Mouse (Mus musculus) lung, postnatal 0 days (tissue): ENCODE data around the gene App. TPM values are rescaled to one million over a fixed set of nuclear protein-coding genes. Genes with fewer than 3 reads are reported as not detected.
A peak's percentile ranks its signal among the peaks of the same experiment; 100 is the strongest.

Experiments used
- ATAC-seq: fragments of 200-750 bp; cut with Nextera tagmentation; 2 replicates; pipeline ENCODE4 v1.8.0; 2017; ENCODE audit warnings: moderate library complexity
- DNase-seq: peaks from one replicate; pipeline ENCODE4 v3.0.0-alpha.2; 2016; ENCODE audit warnings: low spot score
- H3K27ac ChIP-seq: fragments of 300-500 bp; sonication (generic); 2 replicates; pipeline ENCODE4 v1.5.1; 2014; ENCODE audit warnings: antibody characterized with exemption, mild to moderate bottlenecking, low read length, mixed read lengths
- H3K27me3 ChIP-seq: fragments of 300-500 bp; sonication (generic); replicated peaks from 2 replicates; pipeline ENCODE4 v1.6.1; 2014; ENCODE audit warnings: low read length, mixed read lengths; ENCODE audit not compliant: insufficient read depth
- H3K36me3 ChIP-seq: fragments of 300-500 bp; sonication (generic); 2 replicates; pipeline ENCODE4 v1.6.1; 2014; ENCODE audit warnings: low read length, mixed read lengths; ENCODE audit not compliant: insufficient read depth
- H3K4me1 ChIP-seq: fragments of 300-500 bp; sonication (generic); 2 replicates; pipeline ENCODE4 v1.6.1; 2014; ENCODE audit warnings: antibody characterized with exemption, low read depth, low read length, mixed read lengths; ENCODE audit not compliant: insufficient read depth
- H3K4me2 ChIP-seq: fragments of 300-500 bp; sonication (generic); replicated peaks from 2 replicates; pipeline ENCODE4 v1.6.1; 2014; ENCODE audit warnings: low read depth, mild to moderate bottlenecking, low read length, moderate library complexity, mixed read lengths
- H3K4me3 ChIP-seq: fragments of 300-500 bp; sonication (generic); 2 replicates; pipeline ENCODE4 v1.5.1; 2014; ENCODE audit warnings: low read depth, low read length
- H3K9ac ChIP-seq: fragments of 300-500 bp; sonication (generic); replicated peaks from 2 replicates; pipeline ENCODE4 v1.6.1; 2014; ENCODE audit warnings: low read depth, mild to moderate bottlenecking
- H3K9me3 ChIP-seq: fragments of 300-500 bp; sonication (generic); 2 replicates; pipeline ENCODE4 v1.6.1; 2016; ENCODE audit warnings: low read length, mixed read lengths
- CTCF ChIP-seq: IDR thresholded peaks from 2 replicates; pipeline ENCODE4 v1.5.1; 2016; ENCODE audit warnings: antibody characterized with exemption, mild to moderate bottlenecking
- EP300 ChIP-seq: IDR thresholded peaks from 2 replicates; pipeline ENCODE4 v1.6.1; 2016; ENCODE audit warnings: antibody characterized with exemption, mild to moderate bottlenecking, control low read depth
- WGBS: fragments of 180-500 bp; shearing (Covaris S2); extraction: QIAGEN DNeasy Blood & Tissue Kit; methylation state at CpG from one replicate; pipeline ENCODE4 v1.1.7; 2014; 5-methylcytosine and 5-hydroxymethylcytosine counted together
- polyA plus RNA-seq: library from polyadenylated mRNA; unstranded; fragments of >200 nt; fragmentation: Nextera tagmentation; extraction: Ambion mirVana; gene quantifications from 2 replicates; pipeline ENCODE4 v1.2.1, GENCODE M21; 2015

The App gene
- polyA plus RNA-seq, 1 experiment from 2014 or later, result 425 TPM

- no peak overlapping the region for H3K4me3 ChIP-seq
- no peak overlapping the region for H3K4me2 ChIP-seq
- DNase-seq (no peak), ATAC-seq (no peak)
- no peak overlapping the region for H3K27ac ChIP-seq
- no peaks in the 10 kb centered on the region for H3K9me3 ChIP-seq
- H3K4me1 ChIP-seq, result no peaks in the 10 kb centered on the region
- no peaks in the 10 kb centered on the region for H3K27me3 ChIP-seq
- no peak overlapping the region for H3K9ac ChIP-seq
- 93% methylated on average over 5 of the region's 5 CpGs for WGBS
- H3K36me3 ChIP-seq, result peaks cover 41% of the 10 kb centered on the region
- TF ChIP-seq EP300, result no peak
- no peak for TF ChIP-seq CTCF
Measured at GRCm38 (mm10) chr16:85012172-85012571, 161.4 kb downstream of the App start.

GRCm38 (mm10) chr16:85010651-85011050 lies 162.9 kb downstream of the App start:
- no peak overlapping the region for H3K4me2 ChIP-seq
- DNase-seq, result no peak
- peaks cover 41% of the 10 kb centered on the region for H3K36me3 ChIP-seq

GRCm38 (mm10) chr16:85008866-85009645 lies 164.5 kb downstream of the App start:
- DNase-seq, result peak; percentile 57
- no peak overlapping the region for H3K4me3 ChIP-seq
- no peaks in the 10 kb centered on the region for H3K9me3 ChIP-seq
- 51% methylated on average over 9 of the region's 9 CpGs for WGBS
- TF ChIP-seq CTCF, result no peak
- TF ChIP-seq EP300, result no peak
- no peaks in the 10 kb centered on the region for H3K4me1 ChIP-seq
- no peak overlapping the region for H3K4me2 ChIP-seq
- H3K27me3 ChIP-seq, result no peaks in the 10 kb centered on the region
- ATAC-seq, result peak; percentile 57; the same call in 1 of the 2 replicates
- H3K27ac ChIP-seq, result 0 out of 2 replicates have a peak overlapping the region, but pooled peaks have one; percentile 9
- H3K9ac ChIP-seq, result no peak overlapping the region
- peaks cover 32% of the 10 kb centered on the region for H3K36me3 ChIP-seq

More at GRCm38 (mm10) chr16:85010651-85011050, 162.9 kb downstream of the App start:
- H3K4me1 ChIP-seq, result no peaks in the 10 kb centered on the region
- 91% methylated on average over 2 of the region's 2 CpGs for WGBS
- no peaks in the 10 kb centered on the region for H3K9me3 ChIP-seq
- H3K27ac ChIP-seq, result no peak overlapping the region
- ATAC-seq, result no peak
- no peaks in the 10 kb centered on the region for H3K27me3 ChIP-seq
- no peak overlapping the region for H3K9ac ChIP-seq
- no peak overlapping the region for H3K4me3 ChIP-seq
- TF ChIP-seq CTCF, result no peak
- TF ChIP-seq EP300, result no peak

GRCm38 (mm10) chr16:85001939-85002556 lies 171.5 kb downstream of the App start:
- Histone ChIP-seq H3K36me3 (peaks cover 14% of the 10 kb centered on the region; the same call in 1 of the 2 replicates), H3K4me3 (no peak overlapping the region), H3K27me3 (no peaks in the 10 kb centered on the region), H3K4me2 (no peak overlapping the region), H3K9me3 (no peaks in the 10 kb centered on the region), H3K9ac (no peak overlapping the region), H3K27ac (no peak overlapping the region), H3K4me1 (no peaks in the 10 kb centered on the region; the same call in 1 of the 2 replicates)
- WGBS, result 92% methylated on average over 5 of the region's 5 CpGs
- ATAC-seq (no peak), DNase-seq (no peak)
- TF ChIP-seq EP300 (no peak), CTCF (no peak)

- Histone ChIP-seq H3K4me1 (no peaks in the 10 kb centered on the region; the same call in 1 of the 2 replicates), H3K4me2 (no peak overlapping the region), H3K9me3 (no peaks in the 10 kb centered on the region), H3K9ac (no peak overlapping the region), H3K27ac (0 out of 2 replicates have a peak overlapping the region, but pooled peaks have one; percentile 4), H3K4me3 (no peak overlapping the region), H3K27me3 (no peaks in the 10 kb centered on the region), H3K36me3 (peaks cover 14% of the 10 kb centered on the region; the same call in 1 of the 2 replicates)
- ATAC-seq (no peak), DNase-seq (no peak)
- WGBS, result 61% methylated on average over 7 of the region's 7 CpGs
- TF ChIP-seq CTCF (no peak), EP300 (no peak)
Measured at GRCm38 (mm10) chr16:85000304-85000703, 173.3 kb downstream of the App start.

GRCm38 (mm10) chr16:84997551-84997950 lies 176.0 kb downstream of the App start:
- no peak overlapping the region for H3K27ac ChIP-seq
- 43% methylated on average over 3 of the region's 3 CpGs for WGBS

More at GRCm38 (mm10) chr16:84997551-84997950, 176.0 kb downstream of the App start:
- Histone ChIP-seq H3K4me2 (no peak overlapping the region), H3K27me3 (no peaks in the 10 kb centered on the region), H3K36me3 (peaks cover 8% of the 10 kb centered on the region; the same call in 1 of the 2 replicates), H3K4me3 (no peak overlapping the region), H3K9ac (no peak overlapping the region), H3K9me3 (no peaks in the 10 kb centered on the region), H3K4me1 (peaks cover 5% of the 10 kb centered on the region; the same call in 1 of the 2 replicates)
- no peak for DNase-seq
- TF ChIP-seq EP300, result no peak
- no peak for TF ChIP-seq CTCF
- ATAC-seq, result no peak
